Mouse (Mus musculus): ENCODE data around the gene Gm28778.

Gene Gm28778

GRCm38 (mm10) chr1:53358988-53359387 lies 62.1 kb downstream of the Gm28778 start:
- CTCF ChIA-PET, result no interaction called here
- POLR2A ChIA-PET, result no interaction called here

Measured in embryonic stem cell, embryonic (primary cell).